Mouse (Mus musculus): Measurements from ENCODE around the gene Cox14.

DNA sequence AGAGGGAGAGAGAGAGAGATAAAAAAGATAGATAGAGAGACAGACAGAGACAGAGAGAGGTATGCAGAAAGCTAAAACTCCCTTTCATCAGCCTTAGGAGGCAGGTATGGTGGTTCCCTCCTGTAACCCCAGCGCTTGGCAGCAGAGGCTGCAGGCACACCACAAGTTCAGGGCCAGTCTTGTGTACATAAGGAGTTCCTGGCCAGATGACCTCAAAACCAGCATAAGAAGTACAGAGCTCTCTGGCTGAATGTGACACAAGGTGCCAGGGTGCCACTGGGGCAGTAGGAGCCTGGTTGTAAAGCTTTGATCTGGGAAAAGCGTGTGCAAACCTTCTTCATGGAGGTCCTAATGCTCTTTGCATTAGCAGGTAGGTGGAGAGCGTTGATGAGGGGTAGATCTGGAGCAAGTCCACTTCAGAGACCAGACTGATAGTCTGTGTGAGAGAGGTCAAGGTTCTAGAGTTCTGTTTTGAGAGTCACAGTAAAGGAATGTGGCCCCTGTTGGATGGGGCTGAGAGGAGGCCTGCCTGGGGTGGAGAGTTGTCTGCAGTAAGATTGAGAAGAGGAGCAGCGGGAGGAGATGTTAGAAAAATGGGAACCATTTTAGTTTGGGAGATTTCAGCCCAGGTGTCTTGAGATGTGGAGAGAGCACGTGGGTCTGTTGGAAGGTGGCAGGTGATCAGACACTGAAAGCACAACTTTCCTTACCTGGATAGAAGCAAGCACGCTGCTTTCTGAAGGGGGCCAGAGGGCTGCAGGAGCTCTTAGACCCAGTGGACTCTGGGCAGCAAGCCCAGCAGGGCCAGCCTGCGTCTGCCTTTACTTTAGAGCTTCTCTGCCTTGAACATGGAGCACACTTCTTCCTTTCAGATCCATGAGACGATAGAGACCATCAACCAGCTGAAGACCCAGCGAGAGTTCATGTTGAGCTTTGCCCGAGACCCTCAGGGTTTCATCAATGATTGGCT lies 14.9 kb upstream of the Cox14 start:
- TF ChIP-seq CTCF (IDR thresholded peaks at IDR 0.05; ENCODE audit: low read depth) = 0 out of 2 replicates have a peak, but pooled peaks have one; percentile 25
- TF ChIP-seq EP300 (optimal IDR thresholded peaks at IDR 0.05) = no peak

Data from stomach, postnatal 0 days (tissue).